Comparison of ENCODE assay signal across 28 mouse cellular contexts in genomic region chr8:117067396-117067795, GRCm38 (mm10). TPM values are rescaled to one million over a fixed set of nuclear protein-coding genes. Genes with fewer than 3 reads are reported as not detected.
A peak's percentile ranks its signal among the peaks of the same experiment; 100 is the strongest.
DNase-seq lines count a peak whose midpoint lies in the region; ATAC-seq and TF ChIP-seq lines count a peak whose summit lies in the region.
"Had no signal": no experiment of that assay in that cellular context is flagged by ENCODE, and none has a peak within 500 bp of the region (broad histone marks: within the 10 kb centered on the region; RNA-seq: fewer than 3 reads in every experiment).

No protein-coding gene starts in this region.

- TF ChIP-seq CTCF in bone marrow macrophage, adult 2 months (IDR thresholded peaks at IDR 0.05; ENCODE audit: low read depth, low read length) = no peak

- peaks cover 2% of the 10 kb centered on the region; the same call in 1 of the 2 replicates for H3K27me3 ChIP-seq in liver, embryonic 11.5 days (replicated peaks; ENCODE audit: control insufficient read depth, insufficient read depth, low read length)
- peaks cover 10% of the 10 kb centered on the region; the same call in 1 of the 2 replicates for H3K27me3 ChIP-seq in liver, embryonic 12.5 days (replicated peaks)
- H3K27me3 ChIP-seq: hindbrain, embryonic 13.5 days had no signal

- ATAC-seq in liver, embryonic 11.5 days (replicated peaks; ENCODE audit: low FRiP score) = 0 out of 2 replicates have a peak, but pooled peaks have one; percentile 42
- no peak for ATAC-seq in liver, embryonic 12.5 days
- ATAC-seq: forebrain, embryonic 14.5 days; forebrain, postnatal 0 days; hindbrain, embryonic 16.5 days had no signal

- WGBS in liver, embryonic 11.5 days = 81% methylated on average over 11 of the region's 11 CpGs
- WGBS in liver, embryonic 12.5 days (ENCODE audit: insufficient replicate concordance) = 71% methylated on average over 11 of the region's 11 CpGs

- TF ChIP-seq POLR2A in bone marrow macrophage, adult 2 months (IDR thresholded peaks at IDR 0.05; ENCODE audit: borderline replicate concordance, low read depth, low read length) = no peak

- H3K36me3 ChIP-seq in liver, embryonic 11.5 days (ENCODE audit: control insufficient read depth, insufficient read depth, low read length) = no peaks in the 10 kb centered on the region
- no peaks in the 10 kb centered on the region for H3K36me3 ChIP-seq in liver, embryonic 12.5 days
- H3K36me3 ChIP-seq: G1E; hindbrain, embryonic 13.5 days had no signal

- H3K9me3 ChIP-seq in liver, embryonic 11.5 days (ENCODE audit: control insufficient read depth, low read length) = no peaks in the 10 kb centered on the region
- H3K9me3 ChIP-seq in liver, embryonic 12.5 days (replicated peaks) = no peaks in the 10 kb centered on the region; the same call in 1 of the 2 replicates
- H3K9me3 ChIP-seq: hindbrain, embryonic 13.5 days had no signal

- no peaks in the 10 kb centered on the region for H3K4me1 ChIP-seq in liver, embryonic 11.5 days (replicated peaks; ENCODE audit: control insufficient read depth, insufficient read depth, low read length)
- H3K4me1 ChIP-seq in liver, embryonic 12.5 days = 0 out of 2 replicates have a peak, but pooled peaks cover 7% of the 10 kb centered on the region
- peaks cover 29% of the 10 kb centered on the region for H3K4me1 ChIP-seq in bone marrow macrophage, adult 2 months (ENCODE audit: control insufficient read depth, insufficient read depth, low read length)
- H3K4me1 ChIP-seq: hindbrain, embryonic 13.5 days had no signal

- H3K4me2 ChIP-seq in liver, embryonic 11.5 days = no peak overlapping the region
- no peak overlapping the region for H3K4me2 ChIP-seq in liver, embryonic 12.5 days
- H3K4me2 ChIP-seq: heart, embryonic 11.5 days; hindbrain, embryonic 13.5 days had no signal

- no peak overlapping the region for H3K9ac ChIP-seq in liver, embryonic 11.5 days (ENCODE audit: low read depth, low read length)
- no peak overlapping the region for H3K9ac ChIP-seq in liver, embryonic 12.5 days
- H3K9ac ChIP-seq: forebrain, postnatal 0 days; hindbrain, embryonic 13.5 days had no signal

- intact Hi-C loops in left cerebral cortex, postnatal 25 days (cut with DNase I) = no loop called here

- no peak overlapping the region for H3K27ac ChIP-seq in liver, embryonic 11.5 days (ENCODE audit: low read depth, low read length)
- no peak overlapping the region for H3K27ac ChIP-seq in liver, embryonic 12.5 days
- peak overlapping the region; percentile 18; the same call in 1 of the 2 replicates for H3K27ac ChIP-seq in bone marrow macrophage, adult 2 months (ENCODE audit: insufficient read depth, low read depth, low read length)
- H3K27ac ChIP-seq: gastrocnemius, adult 2 months; hindbrain, embryonic 13.5 days had no signal

- H3K4me3 ChIP-seq in liver, embryonic 11.5 days (ENCODE audit: low read depth, low read length) = no peak overlapping the region
- H3K4me3 ChIP-seq in liver, embryonic 12.5 days = no peak overlapping the region
- no peak overlapping the region for H3K4me3 ChIP-seq in bone marrow macrophage, adult 2 months (ENCODE audit: insufficient read depth, low read length)
- H3K4me3 ChIP-seq: gastrocnemius, adult 2 months; hindbrain, embryonic 13.5 days had no signal

- no peak for DNase-seq in liver, embryonic 11.5 days (ENCODE audit: low spot score)
- peak; percentile 79 for DNase-seq in MN1 (ENCODE audit: low spot score)
- DNase-seq in kidney, postnatal 10 days = no peak
- no peak for DNase-seq in left cerebral cortex, postnatal 25 days (ENCODE audit: low spot score in 2 of 2)
- no peak for DNase-seq in urinary bladder, postnatal 14 days (ENCODE audit: low spot score)
- DNase-seq: adrenal gland, adult 2 months; adrenal gland, postnatal 14 days; cerebellum, adult 18-20 months; cerebellum, adult 9-10 months; cerebellum, postnatal 14 days; forebrain, postnatal 0 days; gastrocnemius, adult 2 months; gastrocnemius, postnatal 14 days; heart, adult 11 months had no signal

RNA-seq across cellular contexts. Expression of gene Pkd1l2, which starts 14.9 kb away (rescaled TPM):
- polyA plus RNA-seq in liver, embryonic 11.5 days (2014; fragmentation: Nextera tagmentation; extraction: Ambion mirVana) = 0.03 and 0.16 TPM in 2 replicates
- 0.01 and 0.02 TPM in 2 replicates for polyA plus RNA-seq in liver, embryonic 12.5 days (2016; fragmentation: Nextera tagmentation; extraction: Ambion mirVana)
- polyA plus RNA-seq in bone marrow macrophage, adult 2 months (2012; ENCODE audit: insufficient read depth, insufficient read length, missing spikeins) = 0.87 and 1.2 TPM in 2 replicates
- total RNA-seq in left cerebral cortex, postnatal 25 days (2021) = under 1 TPM in 1 of 2 experiments, not detected in 1; 0.07 TPM
- total RNA-seq: forebrain, postnatal 0 days; heart, postnatal 25 days; hematopoietic stem cell, adult 5-6 weeks had no signal
- polyA plus RNA-seq: embryonic facial prominence, embryonic 11.5 days; forebrain, embryonic 11.5 days; forebrain, embryonic 14.5 days had no signal

RNA-seq across cellular contexts. Expression of gene Bco1, which starts 28.3 kb away (rescaled TPM):
- polyA plus RNA-seq in liver, embryonic 11.5 days (2014; fragmentation: Nextera tagmentation; extraction: Ambion mirVana) = 11.3 and 11.9 TPM in 2 replicates
- 10.3 and 10.8 TPM in 2 replicates for polyA plus RNA-seq in liver, embryonic 12.5 days (2016; fragmentation: Nextera tagmentation; extraction: Ambion mirVana)
- not detected in 2 replicates for polyA plus RNA-seq in bone marrow macrophage, adult 2 months (2012; ENCODE audit: insufficient read depth, insufficient read length, missing spikeins)
- not detected for total RNA-seq in left cerebral cortex, postnatal 25 days (2021)
- total RNA-seq: forebrain, postnatal 0 days; G1E; gastrocnemius, adult 2 months; heart, adult 8-10 months; heart, postnatal 25 days had no signal
- polyA plus RNA-seq: adrenal gland, adult 2 months; forebrain, embryonic 11.5 days; forebrain, embryonic 14.5 days; G1E; heart, embryonic 14.5 days; heart, postnatal 0 days had no signal

Comparison
In these comparisons a context has a peak if more than half of its experiments do, and no peak if none do; other contexts are left out.
1. RNA of gene Bco1, which starts 28.3 kb away (polyA plus RNA-seq): 11.3 to 11.9 TPM in liver, embryonic 11.5 days and 10.3 to 10.8 TPM in liver, embryonic 12.5 days; not detected in bone marrow macrophage, adult 2 months; every median in the first group is over 10 times any median in the second.